Mouse (Mus musculus): ENCODE measurements around the gene Tpte. TPM values are rescaled to one million over a fixed set of nuclear protein-coding genes. Genes with fewer than 3 reads are reported as not detected.

The Tpte gene
- polyA plus RNA-seq, 1 experiment: not detected

- no peaks in the 10 kb centered on the region for H3K4me1 ChIP-seq (ENCODE audit: control insufficient read depth, insufficient read depth, low read length)
- DNase-seq: no peak
- no peaks in the 10 kb centered on the region for H3K27me3 ChIP-seq (ENCODE audit: control insufficient read depth, insufficient read depth, low read length)
- no peak overlapping the region for H3K4me3 ChIP-seq (replicated peaks; ENCODE audit: insufficient read depth, low read depth, low read length)
- no peak overlapping the region for H3K27ac ChIP-seq (ENCODE audit: insufficient read depth, low read length)
- 44% methylated on average over 5 of the region's 5 CpGs for WGBS
- TF ChIP-seq CTCF (IDR thresholded peaks at IDR 0.05; ENCODE audit: borderline replicate concordance, insufficient read depth, low read depth, low read length) (peak; percentile 46; the same call in 1 of the 2 replicates), POLR2A (IDR thresholded peaks at IDR 0.05; ENCODE audit: borderline replicate concordance, insufficient read depth, low read length) (no peak)
Observed at GRCm38 (mm10) chr8:22376903-22377302, 93.7 kb downstream of the Tpte start.

GRCm38 (mm10) chr8:22380934-22381333 lies 97.7 kb downstream of the Tpte start:
- no peak for DNase-seq
- no peak for TF ChIP-seq POLR2A (IDR thresholded peaks at IDR 0.05; ENCODE audit: borderline replicate concordance, insufficient read depth, low read length)
- TF ChIP-seq CTCF (IDR thresholded peaks at IDR 0.05; ENCODE audit: borderline replicate concordance, insufficient read depth, low read depth, low read length): no peak
- 94% methylated on average over 11 of the region's 11 CpGs for WGBS
- Histone ChIP-seq H3K27me3 (ENCODE audit: control insufficient read depth, insufficient read depth, low read length) (no peaks in the 10 kb centered on the region), H3K4me3 (replicated peaks; ENCODE audit: insufficient read depth, low read depth, low read length) (no peak overlapping the region), H3K4me1 (ENCODE audit: control insufficient read depth, insufficient read depth, low read length) (no peaks in the 10 kb centered on the region), H3K27ac (ENCODE audit: insufficient read depth, low read length) (no peak overlapping the region)

GRCm38 (mm10) chr8:22382824-22383595 lies 99.8 kb downstream of the Tpte start:
- no peak for DNase-seq
- Histone ChIP-seq H3K27ac (ENCODE audit: insufficient read depth, low read length) (no peak overlapping the region), H3K27me3 (ENCODE audit: control insufficient read depth, insufficient read depth, low read length) (no peaks in the 10 kb centered on the region), H3K4me1 (ENCODE audit: control insufficient read depth, insufficient read depth, low read length) (no peaks in the 10 kb centered on the region), H3K4me3 (replicated peaks; ENCODE audit: insufficient read depth, low read depth, low read length) (no peak overlapping the region)
- 75% methylated on average over 19 of the region's 19 CpGs for WGBS
- TF ChIP-seq POLR2A (IDR thresholded peaks at IDR 0.05; ENCODE audit: borderline replicate concordance, insufficient read depth, low read length): no peak
- no peak for TF ChIP-seq CTCF (IDR thresholded peaks at IDR 0.05; ENCODE audit: borderline replicate concordance, insufficient read depth, low read depth, low read length)

GRCm38 (mm10) chr8:22385158-22385557 lies 101.9 kb downstream of the Tpte start:
- Histone ChIP-seq H3K27ac (ENCODE audit: insufficient read depth, low read length) (no peak overlapping the region), H3K27me3 (ENCODE audit: control insufficient read depth, insufficient read depth, low read length) (no peaks in the 10 kb centered on the region), H3K4me1 (ENCODE audit: control insufficient read depth, insufficient read depth, low read length) (no peaks in the 10 kb centered on the region), H3K4me3 (replicated peaks; ENCODE audit: insufficient read depth, low read depth, low read length) (no peak overlapping the region)
- 90% methylated on average over 6 of the region's 6 CpGs for WGBS
- DNase-seq: no peak
- TF ChIP-seq POLR2A (IDR thresholded peaks at IDR 0.05; ENCODE audit: borderline replicate concordance, insufficient read depth, low read length) (no peak), CTCF (IDR thresholded peaks at IDR 0.05; ENCODE audit: borderline replicate concordance, insufficient read depth, low read depth, low read length) (no peak)

GRCm38 (mm10) chr8:22389874-22390273 lies 106.6 kb downstream of the Tpte start:
- H3K27me3 ChIP-seq (ENCODE audit: control insufficient read depth, insufficient read depth, low read length): no peaks in the 10 kb centered on the region
- WGBS: 79% methylated on average over 10 of the region's 10 CpGs
- no peak for DNase-seq

GRCm38 (mm10) chr8:22390766-22391463 lies 107.7 kb downstream of the Tpte start:
- 90% methylated on average over 8 of the region's 8 CpGs for WGBS
- Histone ChIP-seq H3K27me3 (ENCODE audit: control insufficient read depth, insufficient read depth, low read length) (no peaks in the 10 kb centered on the region), H3K4me1 (ENCODE audit: control insufficient read depth, insufficient read depth, low read length) (peaks cover 2% of the 10 kb centered on the region; the same call in 1 of the 2 replicates), H3K27ac (ENCODE audit: insufficient read depth, low read length) (no peak overlapping the region), H3K4me3 (replicated peaks; ENCODE audit: insufficient read depth, low read depth, low read length) (no peak overlapping the region)
- DNase-seq: no peak
- TF ChIP-seq CTCF (IDR thresholded peaks at IDR 0.05; ENCODE audit: borderline replicate concordance, insufficient read depth, low read depth, low read length) (no peak), POLR2A (IDR thresholded peaks at IDR 0.05; ENCODE audit: borderline replicate concordance, insufficient read depth, low read length) (no peak)

More at GRCm38 (mm10) chr8:22389874-22390273, 106.6 kb downstream of the Tpte start:
- Histone ChIP-seq H3K4me1 (ENCODE audit: control insufficient read depth, insufficient read depth, low read length) (no peaks in the 10 kb centered on the region), H3K4me3 (replicated peaks; ENCODE audit: insufficient read depth, low read depth, low read length) (no peak overlapping the region), H3K27ac (ENCODE audit: insufficient read depth, low read length) (no peak overlapping the region)
- TF ChIP-seq CTCF (IDR thresholded peaks at IDR 0.05; ENCODE audit: borderline replicate concordance, insufficient read depth, low read depth, low read length) (no peak), POLR2A (IDR thresholded peaks at IDR 0.05; ENCODE audit: borderline replicate concordance, insufficient read depth, low read length) (no peak)

GRCm38 (mm10) chr8:22394471-22394870 lies 111.2 kb downstream of the Tpte start:
- TF ChIP-seq POLR2A (IDR thresholded peaks at IDR 0.05; ENCODE audit: borderline replicate concordance, insufficient read depth, low read length) (no peak), CTCF (IDR thresholded peaks at IDR 0.05; ENCODE audit: borderline replicate concordance, insufficient read depth, low read depth, low read length) (no peak)
- no peaks in the 10 kb centered on the region for H3K27me3 ChIP-seq (ENCODE audit: control insufficient read depth, insufficient read depth, low read length)
- H3K27ac ChIP-seq (ENCODE audit: insufficient read depth, low read length): no peak overlapping the region
- no peak overlapping the region for H3K4me3 ChIP-seq (replicated peaks; ENCODE audit: insufficient read depth, low read depth, low read length)
- no peak for DNase-seq
- H3K4me1 ChIP-seq (ENCODE audit: control insufficient read depth, insufficient read depth, low read length): peaks cover 2% of the 10 kb centered on the region; the same call in 1 of the 2 replicates
- WGBS: 96% methylated on average over 4 of the region's 4 CpGs
